Mouse (Mus musculus): ENCODE measurements around the gene Col4a4. TPM values are rescaled to one million over a fixed set of nuclear protein-coding genes. Genes with fewer than 3 reads are reported as not detected.
A peak's percentile ranks its signal among the peaks of the same experiment; 100 is the strongest.

Col4a4 gene
- 0.05 TPM in 1 of 2 replicates, not detected in the other for polyA plus RNA-seq (2016; fragmentation: Nextera tagmentation; extraction: Ambion mirVana)

DNA sequence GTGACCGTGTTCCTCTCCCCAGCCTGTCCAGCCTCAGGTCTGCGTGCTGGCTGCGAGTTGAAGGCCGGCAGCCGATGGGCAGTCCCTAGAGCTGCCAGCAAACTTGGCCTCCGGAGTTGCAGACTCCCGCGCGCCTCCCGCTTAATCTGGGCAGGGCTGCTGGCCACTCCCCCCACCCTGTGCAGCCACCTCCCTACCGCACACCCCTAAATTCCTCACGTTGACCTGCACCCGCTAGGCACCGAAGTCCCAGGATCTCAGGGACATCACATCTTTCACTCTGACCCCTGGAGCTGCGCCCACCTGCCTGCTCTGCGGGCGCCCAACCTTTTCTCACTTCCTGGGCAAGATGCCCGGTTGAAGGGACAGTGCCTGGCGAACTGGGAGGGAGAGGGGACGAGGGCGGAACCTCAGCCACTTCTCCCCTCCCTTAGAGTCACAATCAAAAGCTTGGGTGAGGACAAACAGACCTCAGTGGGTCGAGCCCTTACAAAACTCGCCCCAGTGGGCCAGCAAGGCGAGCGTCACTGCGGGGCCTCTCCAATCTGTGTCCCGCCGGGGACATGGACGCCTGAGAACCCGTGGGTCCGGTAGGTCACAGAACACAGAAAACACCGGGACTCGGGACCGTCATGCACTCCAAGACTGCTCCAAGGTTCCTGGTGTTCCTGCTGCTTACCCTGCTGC, at the start of gene Col4a4, which contains the start of gene Col4a3:
Gene Col4a4, minus strand, starts transcription at position 137 of the 687 bp plus-strand sequence.
Gene Col4a3, plus strand, starts transcription at position 209 of the 687 bp plus-strand sequence.
- no peaks in the 10 kb centered on the region for H3K9me3 ChIP-seq (replicated peaks)
- 3% methylated on average over 34 of the region's 34 CpGs for WGBS
- peak within 1 kb of the TSS; percentile 45 for H3K4me3 ChIP-seq
- H3K27ac ChIP-seq: peak within 1 kb of the TSS; percentile 42; the same call in 1 of the 2 replicates
- peaks cover 39% of the 10 kb centered on the region for H3K27me3 ChIP-seq (ENCODE audit: low read depth, poor library complexity, severe bottlenecking)
- peaks cover 10% of the 10 kb centered on the region for H3K4me1 ChIP-seq
- H3K36me3 ChIP-seq: no peaks in the 10 kb centered on the region
- peak; percentile 44 for DNase-seq (ENCODE audit: low spot score)

DNA sequence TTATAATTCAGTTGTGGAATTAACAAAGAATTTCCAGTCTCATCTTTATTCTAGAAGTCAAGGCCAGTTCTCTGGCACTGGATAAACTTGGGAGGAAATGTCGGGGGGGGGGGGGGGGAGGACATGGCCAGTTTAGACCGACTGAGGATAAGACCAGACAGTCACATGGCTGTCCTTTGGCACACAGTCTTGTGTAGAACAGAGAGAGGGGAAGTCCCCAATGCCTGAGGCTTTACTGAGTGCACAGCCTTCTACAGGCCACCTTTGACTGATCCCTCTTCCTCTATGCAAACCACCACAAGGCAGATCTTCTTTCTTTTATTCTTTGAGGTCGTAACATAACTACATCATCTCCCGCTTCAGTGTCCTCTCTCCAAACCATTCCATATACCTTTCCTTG, 49.7 kb upstream of the Col4a4 start:
- DNase-seq (ENCODE audit: low spot score): no peak
- no peak overlapping the region for H3K4me3 ChIP-seq
- H3K4me1 ChIP-seq: no peaks in the 10 kb centered on the region
- WGBS: 95% methylated on average over 4 of the region's 4 CpGs
- no peaks in the 10 kb centered on the region for H3K36me3 ChIP-seq
- no peaks in the 10 kb centered on the region for H3K9me3 ChIP-seq (replicated peaks)
- H3K27ac ChIP-seq: no peak overlapping the region
- no peaks in the 10 kb centered on the region for H3K27me3 ChIP-seq (ENCODE audit: low read depth, poor library complexity, severe bottlenecking)

DNA sequence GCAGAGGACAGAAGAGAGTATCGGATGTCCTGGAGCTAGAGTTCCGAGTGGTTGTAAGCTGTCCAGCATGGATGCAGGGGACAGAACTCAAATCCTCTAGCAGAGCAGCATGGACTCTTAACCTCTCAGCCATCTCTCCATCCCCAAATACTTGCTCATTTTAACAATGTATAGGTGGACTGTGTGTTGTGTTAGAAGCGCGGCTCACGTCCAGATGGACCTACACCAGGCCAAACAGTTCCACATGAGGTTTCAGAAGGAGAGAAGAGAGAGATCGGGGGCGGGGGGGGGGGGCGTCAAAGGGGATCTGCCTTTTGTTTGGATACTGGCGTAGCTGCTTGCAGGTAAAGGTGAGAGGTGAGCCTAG, 48.6 kb upstream of the Col4a4 start:
- Histone ChIP-seq H3K4me3 (no peak overlapping the region), H3K9me3 (replicated peaks) (no peaks in the 10 kb centered on the region), H3K27me3 (ENCODE audit: low read depth, poor library complexity, severe bottlenecking) (no peaks in the 10 kb centered on the region), H3K36me3 (no peaks in the 10 kb centered on the region), H3K27ac (no peak overlapping the region), H3K4me1 (no peaks in the 10 kb centered on the region)
- 90% methylated on average over 9 of the region's 9 CpGs for WGBS
- no peak for DNase-seq (ENCODE audit: low spot score)

DNA sequence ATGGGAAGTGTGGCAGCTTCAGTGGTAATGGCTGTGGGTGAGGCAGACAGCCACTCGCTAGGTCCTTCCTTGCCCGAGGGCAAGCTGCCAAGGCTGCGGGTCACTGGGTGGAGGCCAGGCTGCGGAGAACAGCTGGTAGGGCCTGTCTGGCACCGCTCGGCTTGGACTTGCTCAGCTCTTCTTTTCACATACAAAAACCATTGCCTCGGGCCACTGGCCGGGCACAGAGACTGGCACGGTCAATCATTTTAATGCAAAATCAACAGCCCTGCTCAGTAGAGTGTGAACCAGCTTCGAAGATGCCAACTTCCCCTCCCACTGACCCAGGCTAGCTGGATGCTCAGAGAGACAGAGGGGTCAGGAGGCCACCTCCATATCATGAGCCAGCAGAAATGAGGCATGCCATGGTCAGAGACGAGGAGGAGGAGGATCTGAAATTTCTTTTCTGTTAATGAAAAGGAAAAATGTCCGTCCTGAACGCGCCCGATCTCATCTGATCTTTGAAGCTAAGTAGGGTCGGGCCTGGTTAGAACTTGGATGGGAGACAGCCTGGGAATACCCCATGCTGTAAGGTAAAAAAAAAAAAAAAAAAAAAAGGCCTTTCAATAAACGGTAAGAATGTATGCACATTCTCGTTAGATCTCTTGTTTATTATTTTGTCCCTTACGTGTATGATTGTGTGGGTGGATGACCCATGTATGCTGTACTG, 48.0 kb upstream of the Col4a4 start:
- 91% methylated on average over 19 of the region's 19 CpGs for WGBS
- no peaks in the 10 kb centered on the region for H3K4me1 ChIP-seq
- H3K27ac ChIP-seq: no peak overlapping the region
- H3K9me3 ChIP-seq (replicated peaks): no peaks in the 10 kb centered on the region
- DNase-seq (ENCODE audit: low spot score): no peak
- no peaks in the 10 kb centered on the region for H3K36me3 ChIP-seq
- H3K4me3 ChIP-seq: no peak overlapping the region
- no peaks in the 10 kb centered on the region for H3K27me3 ChIP-seq (ENCODE audit: low read depth, poor library complexity, severe bottlenecking)

DNA sequence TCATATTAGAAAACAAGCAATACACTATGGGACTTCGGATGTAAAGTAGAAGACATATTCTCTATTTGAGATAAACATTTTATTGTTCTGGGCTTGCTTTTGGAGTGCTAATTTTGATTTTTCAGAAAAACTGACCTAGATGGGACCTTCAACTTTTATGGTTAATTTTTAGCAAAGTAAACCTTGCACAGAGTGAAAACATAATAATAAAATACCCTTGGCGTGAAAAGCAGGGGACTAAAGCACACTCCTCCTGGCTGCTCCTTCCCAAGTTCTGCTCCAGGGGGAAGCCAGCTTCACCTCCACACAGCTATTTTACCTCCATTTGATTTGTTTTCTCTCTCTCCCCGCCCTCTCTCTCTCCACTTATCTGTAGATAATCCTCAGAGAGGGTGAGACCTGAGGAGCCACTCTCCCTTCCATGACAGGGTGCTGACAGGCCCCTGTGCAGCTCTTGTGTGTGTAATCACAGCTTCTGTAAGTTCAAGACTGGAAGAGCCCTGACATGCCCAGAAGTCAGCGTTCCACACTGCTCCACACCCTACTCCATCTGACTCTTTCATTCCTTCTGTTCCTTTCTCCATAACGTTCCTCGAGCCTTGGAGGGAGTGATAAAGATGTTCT, 44.6 kb upstream of the Col4a4 start:
- Histone ChIP-seq H3K9me3 (replicated peaks) (no peaks in the 10 kb centered on the region), H3K4me3 (no peak overlapping the region), H3K36me3 (no peaks in the 10 kb centered on the region), H3K4me1 (no peaks in the 10 kb centered on the region), H3K27ac (no peak overlapping the region), H3K27me3 (ENCODE audit: low read depth, poor library complexity, severe bottlenecking) (no peaks in the 10 kb centered on the region)
- 74% methylated on average over 6 of the region's 6 CpGs for WGBS
- DNase-seq (ENCODE audit: low spot score): no peak

DNA sequence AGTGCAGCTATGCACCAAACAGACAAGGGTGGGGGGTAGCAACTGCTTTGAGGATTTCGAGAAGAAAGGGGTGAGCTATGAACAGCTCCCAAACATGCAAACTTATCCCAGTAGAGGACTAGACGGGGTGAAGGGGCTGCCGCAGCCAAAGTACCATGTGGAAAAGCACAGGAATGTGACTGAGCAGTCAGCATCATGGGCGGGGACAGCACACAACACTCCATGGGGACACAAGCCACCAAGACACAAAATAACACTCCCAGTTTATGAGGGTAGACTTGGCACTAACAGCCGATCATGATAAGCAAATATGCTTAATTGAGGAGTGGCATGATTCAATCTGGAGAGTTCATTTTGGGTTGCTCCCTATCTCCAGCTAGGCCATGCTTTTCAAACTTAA, 42.8 kb upstream of the Col4a4 start:
- no peaks in the 10 kb centered on the region for H3K9me3 ChIP-seq (replicated peaks)
- no peaks in the 10 kb centered on the region for H3K27me3 ChIP-seq (ENCODE audit: low read depth, poor library complexity, severe bottlenecking)
- DNase-seq (ENCODE audit: low spot score): no peak
- 87% methylated on average over 5 of the region's 5 CpGs for WGBS
- H3K4me3 ChIP-seq: no peak overlapping the region
- no peak overlapping the region for H3K27ac ChIP-seq
- H3K4me1 ChIP-seq: no peaks in the 10 kb centered on the region
- H3K36me3 ChIP-seq: no peaks in the 10 kb centered on the region

DNA sequence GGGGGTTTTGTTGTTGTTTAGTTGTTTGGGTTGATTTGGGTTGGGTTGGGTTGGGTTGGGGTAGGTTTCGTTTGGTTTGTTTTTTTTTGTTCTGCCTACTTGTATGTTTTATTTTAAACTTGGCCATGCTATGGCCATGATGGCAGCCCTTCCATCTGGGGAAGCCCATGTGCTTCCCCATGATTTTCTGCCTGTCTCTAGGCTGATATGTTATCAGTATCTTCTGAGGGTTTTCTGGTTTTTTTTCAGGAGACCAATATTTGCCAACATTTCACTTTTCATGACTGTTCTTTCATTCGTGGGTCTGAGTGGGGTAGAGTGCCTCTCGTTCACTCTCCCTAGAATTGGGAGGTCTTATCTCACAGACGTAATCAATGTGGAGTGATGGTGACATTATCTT, 41.0 kb upstream of the Col4a4 start:
- H3K4me1 ChIP-seq: no peaks in the 10 kb centered on the region
- no peaks in the 10 kb centered on the region for H3K36me3 ChIP-seq
- no peaks in the 10 kb centered on the region for H3K27me3 ChIP-seq (ENCODE audit: low read depth, poor library complexity, severe bottlenecking)
- no peaks in the 10 kb centered on the region for H3K9me3 ChIP-seq (replicated peaks)
- no peak overlapping the region for H3K27ac ChIP-seq
- no peak overlapping the region for H3K4me3 ChIP-seq
- no peak for DNase-seq (ENCODE audit: low spot score)
- 83% methylated on average over 4 of the region's 4 CpGs for WGBS

DNA sequence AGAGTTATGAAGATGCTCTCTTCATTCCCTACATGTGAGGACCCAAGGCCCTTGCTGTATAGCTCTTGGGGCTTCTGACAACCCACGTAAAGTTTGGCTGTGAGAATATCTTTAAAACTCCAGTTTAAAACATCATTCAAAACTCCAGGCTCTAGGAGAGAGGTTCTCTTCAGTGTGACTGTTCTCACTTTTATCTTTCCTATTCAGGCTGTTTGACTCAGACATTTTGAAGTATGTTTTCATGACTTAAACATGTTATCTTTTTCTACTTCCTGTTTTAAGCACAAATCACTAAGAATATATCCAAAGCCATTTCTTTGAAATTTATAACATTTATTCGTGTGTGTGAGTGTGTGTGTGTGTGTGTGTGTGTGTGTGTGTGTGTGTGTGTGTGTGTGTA, 38.8 kb upstream of the Col4a4 start:
- DNase-seq (ENCODE audit: low spot score): no peak
- Histone ChIP-seq H3K4me3 (no peak overlapping the region), H3K27me3 (ENCODE audit: low read depth, poor library complexity, severe bottlenecking) (no peaks in the 10 kb centered on the region), H3K4me1 (no peaks in the 10 kb centered on the region), H3K36me3 (no peaks in the 10 kb centered on the region), H3K27ac (no peak overlapping the region), H3K9me3 (replicated peaks) (no peaks in the 10 kb centered on the region)
- WGBS: 89% methylated on average over 2 of the region's 2 CpGs

DNA sequence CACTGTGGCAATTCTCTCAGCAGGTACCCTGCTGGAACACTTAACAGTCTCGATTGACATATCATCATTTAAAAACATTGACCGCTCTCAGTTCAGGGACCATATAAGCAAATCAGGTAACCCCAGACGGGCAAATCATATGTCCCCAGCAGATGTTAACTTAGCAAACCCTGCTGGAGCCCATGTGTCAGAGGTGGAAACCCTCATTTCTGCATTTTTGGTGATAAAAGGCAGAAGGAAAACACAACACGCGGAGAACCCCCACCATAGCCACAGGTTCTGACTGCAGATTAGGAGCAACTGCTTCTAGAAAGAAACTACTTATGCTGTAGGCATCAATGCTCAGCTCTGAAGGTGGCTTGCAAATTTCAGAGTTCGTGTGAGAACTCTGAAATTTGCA, 38.3 kb upstream of the Col4a4 start:
- H3K9me3 ChIP-seq (replicated peaks): no peaks in the 10 kb centered on the region
- no peaks in the 10 kb centered on the region for H3K36me3 ChIP-seq
- WGBS: 76% methylated on average over 6 of the region's 6 CpGs
- H3K27ac ChIP-seq: no peak overlapping the region
- no peak overlapping the region for H3K4me3 ChIP-seq
- H3K27me3 ChIP-seq (ENCODE audit: low read depth, poor library complexity, severe bottlenecking): no peaks in the 10 kb centered on the region
- DNase-seq (ENCODE audit: low spot score): no peak
- H3K4me1 ChIP-seq: no peaks in the 10 kb centered on the region

DNA sequence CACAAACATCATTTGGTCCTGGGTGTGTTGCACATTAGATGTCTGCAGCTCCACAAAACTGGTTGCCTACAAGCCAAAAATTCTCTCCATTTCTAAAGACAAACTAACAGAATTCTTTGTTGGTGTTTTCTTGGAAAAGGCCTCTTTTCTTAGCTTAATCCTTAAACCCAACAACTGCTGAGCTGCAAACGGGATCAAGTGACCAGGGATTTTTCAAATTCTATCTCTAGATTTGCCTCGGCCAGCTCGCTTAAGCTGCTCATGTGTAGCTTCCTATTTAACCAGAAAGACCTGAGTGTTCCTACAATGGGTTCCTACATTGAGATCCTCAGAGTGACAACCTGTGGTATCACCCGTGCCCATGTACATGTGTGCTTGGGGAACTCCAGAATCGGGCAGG, 33.3 kb upstream of the Col4a4 start:
- Histone ChIP-seq H3K27me3 (ENCODE audit: low read depth, poor library complexity, severe bottlenecking) (no peaks in the 10 kb centered on the region), H3K4me1 (no peaks in the 10 kb centered on the region), H3K27ac (no peak overlapping the region), H3K9me3 (replicated peaks) (no peaks in the 10 kb centered on the region), H3K36me3 (no peaks in the 10 kb centered on the region), H3K4me3 (no peak overlapping the region)
- no peak for DNase-seq (ENCODE audit: low spot score)
- WGBS: 89% methylated on average over 5 of the region's 5 CpGs

DNA sequence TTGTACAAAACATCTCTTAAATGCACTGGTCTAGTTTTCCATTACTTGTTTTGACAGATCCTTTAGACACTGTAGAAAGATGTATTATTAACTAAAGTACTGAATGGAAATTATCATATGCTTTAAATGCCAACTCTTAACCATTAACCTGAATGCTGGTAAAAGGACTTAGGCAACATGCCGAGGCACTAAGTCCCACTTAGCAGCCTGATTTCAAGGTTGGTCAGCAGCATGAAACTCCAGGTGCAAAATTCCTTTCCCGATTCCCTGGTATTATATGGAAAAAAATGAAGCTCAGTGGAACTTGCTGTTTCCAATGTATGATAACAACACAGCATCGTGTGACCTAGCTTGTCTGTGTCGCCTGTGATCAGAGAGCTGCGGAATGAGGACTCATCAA, 31.9 kb upstream of the Col4a4 start:
- WGBS: 90% methylated on average over 5 of the region's 5 CpGs
- no peak for DNase-seq (ENCODE audit: low spot score)
- Histone ChIP-seq H3K27me3 (ENCODE audit: low read depth, poor library complexity, severe bottlenecking) (no peaks in the 10 kb centered on the region), H3K9me3 (replicated peaks) (no peaks in the 10 kb centered on the region), H3K36me3 (no peaks in the 10 kb centered on the region), H3K4me1 (no peaks in the 10 kb centered on the region), H3K4me3 (no peak overlapping the region), H3K27ac (no peak overlapping the region)

DNA sequence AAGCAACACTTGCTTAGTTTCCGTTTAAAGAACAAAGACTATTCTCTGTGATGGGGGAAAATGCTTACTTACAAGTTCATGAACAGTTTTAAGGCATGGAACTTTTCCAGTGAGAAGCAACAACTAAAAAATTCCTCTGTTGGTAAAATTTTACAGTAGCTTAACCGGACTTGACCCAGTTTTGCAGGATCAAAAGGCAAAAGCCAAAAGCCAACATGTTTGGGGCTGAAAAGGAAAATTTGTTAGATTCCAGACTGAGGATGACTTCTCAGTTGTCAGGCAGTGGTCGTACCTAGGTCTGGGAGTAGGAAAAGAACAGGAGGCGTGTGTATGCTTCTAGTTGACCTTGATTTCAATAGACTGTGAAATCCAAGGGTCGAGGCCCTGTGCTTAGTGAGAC, 31.4 kb upstream of the Col4a4 start:
- DNase-seq (ENCODE audit: low spot score): no peak
- H3K27ac ChIP-seq: no peak overlapping the region
- H3K9me3 ChIP-seq (replicated peaks): no peaks in the 10 kb centered on the region
- no peak overlapping the region for H3K4me3 ChIP-seq
- H3K36me3 ChIP-seq: no peaks in the 10 kb centered on the region
- WGBS: 75% methylated on average over 5 of the region's 5 CpGs
- H3K27me3 ChIP-seq (ENCODE audit: low read depth, poor library complexity, severe bottlenecking): no peaks in the 10 kb centered on the region
- H3K4me1 ChIP-seq: no peaks in the 10 kb centered on the region

DNA sequence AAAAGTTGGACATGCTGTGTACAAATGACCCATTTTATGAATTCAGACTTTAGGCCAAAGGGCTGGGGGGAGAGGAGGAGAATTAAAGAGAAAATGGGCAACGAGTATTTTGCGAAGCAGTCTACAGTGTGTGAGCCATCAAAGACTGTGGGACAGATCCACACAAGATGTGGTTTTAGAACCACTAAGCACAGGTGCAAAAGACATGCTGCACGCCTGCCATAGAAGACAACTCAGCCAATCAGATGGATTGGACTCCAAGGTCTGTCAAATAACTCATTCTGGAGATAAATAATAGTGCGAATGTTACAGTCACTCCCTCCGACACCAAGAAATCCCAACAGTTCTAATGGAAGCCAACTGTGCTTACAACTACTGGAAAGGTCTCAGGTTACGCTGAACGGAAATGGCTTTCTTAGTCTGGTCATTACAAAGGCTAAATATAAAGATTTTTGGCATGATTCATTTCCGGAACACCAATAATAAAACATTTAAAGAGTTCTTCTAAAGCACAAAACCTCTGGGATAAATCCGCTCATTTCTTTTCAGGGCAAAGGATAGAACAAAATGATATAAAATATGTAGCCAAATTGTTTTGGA, 25.5 kb upstream of the Col4a4 start:
- no peak for DNase-seq (ENCODE audit: low spot score)
- H3K36me3 ChIP-seq: no peaks in the 10 kb centered on the region
- 78% methylated on average over 9 of the region's 9 CpGs for WGBS
- no peaks in the 10 kb centered on the region for H3K9me3 ChIP-seq (replicated peaks)
- no peaks in the 10 kb centered on the region for H3K27me3 ChIP-seq (ENCODE audit: low read depth, poor library complexity, severe bottlenecking)
- no peak overlapping the region for H3K27ac ChIP-seq
- no peak overlapping the region for H3K4me3 ChIP-seq
- no peaks in the 10 kb centered on the region for H3K4me1 ChIP-seq

Measured in limb, embryonic 10.5 days (tissue).